Mouse (Mus musculus) 3T3-L1 (cell line): ENCODE measurements at regions not wholly inside any gene's neighbourhood (a gene's known extent, or its start where the extent isn't known, plus 50 kb on each side); places are given as distances from the start of the nearest gene placed in this dataset.
A peak's percentile ranks its signal among the peaks of the same experiment; 100 is the strongest.

ENCODE experiments used
- DNase-seq: peaks from one replicate; pipeline ENCODE4 v3.0.0-alpha.2; 2015; ENCODE audit warnings: low read depth, low spot score

DNA sequence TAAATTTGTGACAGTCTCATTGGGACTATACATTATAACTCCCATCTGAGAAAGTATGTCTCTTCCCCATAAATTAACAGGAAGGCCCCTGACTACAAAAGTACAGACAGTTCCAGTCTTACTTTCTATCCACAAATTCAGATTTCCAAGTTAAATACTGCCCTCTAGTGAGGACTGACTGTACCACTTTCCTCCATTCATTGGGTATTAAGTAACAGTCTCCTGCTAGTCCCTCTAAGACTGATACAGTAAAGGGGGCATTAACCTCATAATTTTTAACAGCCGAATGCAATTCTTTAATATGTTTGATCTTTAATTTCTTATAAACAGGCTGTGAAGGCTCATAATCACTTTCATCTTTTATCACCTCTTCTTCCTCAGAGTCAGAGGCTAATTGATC lies 131.0 kb upstream of the Adcyap1 start:
- peak; percentile 62 for DNase-seq

DNA sequence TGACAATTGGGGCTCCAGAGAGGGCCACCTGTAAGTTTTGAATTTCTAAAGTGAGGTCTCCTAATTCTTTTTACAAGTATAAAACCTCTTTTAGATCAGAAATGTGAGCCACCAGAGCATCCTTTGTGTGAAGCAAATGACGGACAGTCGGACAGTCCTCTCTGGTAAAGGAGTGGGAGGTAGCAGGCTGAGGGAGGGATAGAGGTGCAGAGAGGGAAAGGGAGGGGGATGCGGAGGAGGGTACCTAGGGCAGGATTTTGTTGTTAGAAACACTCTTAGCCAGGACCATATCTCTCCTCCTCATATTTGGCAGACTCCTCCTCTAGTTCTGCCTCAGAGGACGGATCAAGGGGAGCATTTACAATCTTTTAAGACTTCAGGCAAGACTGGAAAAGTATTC lies 130.3 kb upstream of the Adcyap1 start:
- peak; percentile 1 for DNase-seq

DNA sequence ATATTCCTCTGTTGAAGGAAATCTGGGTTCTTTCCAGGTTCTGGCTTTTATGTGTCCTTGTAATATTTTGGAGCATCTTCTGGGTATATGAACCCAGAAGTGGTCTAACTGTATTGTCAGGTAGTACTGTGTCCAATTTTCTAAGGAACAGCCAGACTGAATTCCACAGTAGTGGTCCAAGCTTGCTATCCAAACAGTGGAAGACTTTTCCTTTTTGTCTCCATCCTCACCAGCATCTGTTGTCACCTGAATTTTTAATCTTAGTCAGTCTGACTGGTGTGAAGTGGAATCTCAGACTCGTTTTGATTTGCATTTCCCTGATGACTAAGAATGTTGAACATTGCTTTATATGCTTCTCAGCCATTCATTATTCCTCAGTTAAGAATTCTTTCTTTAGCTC lies 114.8 kb upstream of the Adcyap1 start:
- no peak for DNase-seq

DNA sequence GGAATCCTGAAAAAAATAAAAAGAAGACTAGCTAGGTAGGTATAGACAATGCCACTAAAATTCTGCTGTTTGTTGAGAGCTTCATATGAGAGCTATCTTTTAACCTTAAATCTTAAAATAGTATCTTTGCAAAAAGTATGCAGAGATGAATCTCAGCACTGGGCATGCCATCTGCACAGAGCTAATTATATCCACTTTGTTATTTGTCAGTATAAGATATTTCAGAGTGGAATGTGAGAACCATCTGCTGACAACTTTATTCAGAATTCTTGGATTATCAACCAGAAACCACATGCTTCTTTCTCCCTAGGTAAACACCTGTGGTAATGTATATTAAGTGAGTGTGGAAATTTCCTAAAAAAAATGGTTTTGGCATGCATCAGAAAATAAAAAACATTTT lies 94.3 kb upstream of the Adcyap1 start:
- DNase-seq: no peak

DNA sequence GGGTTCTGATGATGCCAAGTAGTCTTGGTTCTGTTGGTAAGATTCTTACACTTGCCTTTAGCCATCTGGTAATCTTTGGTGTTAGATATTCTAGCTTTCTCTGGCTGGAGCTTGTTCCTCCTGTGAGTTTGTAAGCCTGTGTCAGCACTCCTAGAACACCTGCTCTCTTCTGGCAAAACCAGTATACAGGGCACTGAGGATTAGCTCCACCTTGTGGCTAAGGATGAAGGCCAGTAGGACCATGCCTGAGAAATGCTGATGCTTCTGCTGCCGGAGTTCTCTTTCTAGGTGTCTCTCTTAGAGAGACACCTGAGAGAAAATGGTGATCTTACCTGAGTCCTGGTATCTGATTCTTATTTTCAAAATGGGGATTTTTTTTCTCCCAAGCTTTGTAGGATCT lies 58.8 kb upstream of the Adcyap1 start:
- no peak for DNase-seq

DNA sequence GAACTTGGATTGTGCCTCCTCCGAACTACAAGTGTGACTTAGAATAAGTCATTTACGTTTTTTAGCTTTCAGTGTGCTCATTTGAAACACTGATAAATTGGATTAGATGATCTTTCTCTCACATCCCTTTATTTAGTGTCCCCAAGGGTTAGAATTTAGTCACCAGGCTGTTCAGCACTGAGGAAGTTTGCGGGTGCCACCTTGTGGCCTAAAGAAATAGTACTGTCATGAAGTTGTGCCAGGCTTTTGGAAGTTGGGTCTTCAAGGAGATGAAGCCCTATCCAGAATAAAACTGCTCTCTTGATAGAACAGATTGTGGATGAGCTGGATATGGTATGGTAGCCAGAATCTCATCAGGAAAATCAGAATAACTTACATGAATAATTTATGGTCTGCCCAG lies 57.7 kb upstream of the Adcyap1 start:
- peak; percentile 44 for DNase-seq
